Mouse (Mus musculus) MEL-GATA-1-ER (cell line): ENCODE measurements at regions not wholly inside any gene's neighbourhood (a gene's known extent, or its start where the extent isn't known, plus 50 kb on each side); places are given as distances from the start of the nearest gene placed in this dataset.

Experiments
- DNase-seq: peaks from one replicate; pipeline ENCODE4 v3.0.0-alpha.2; 2012; ENCODE audit warnings: low read depth; ENCODE audit errors: extremely low read depth

DNA sequence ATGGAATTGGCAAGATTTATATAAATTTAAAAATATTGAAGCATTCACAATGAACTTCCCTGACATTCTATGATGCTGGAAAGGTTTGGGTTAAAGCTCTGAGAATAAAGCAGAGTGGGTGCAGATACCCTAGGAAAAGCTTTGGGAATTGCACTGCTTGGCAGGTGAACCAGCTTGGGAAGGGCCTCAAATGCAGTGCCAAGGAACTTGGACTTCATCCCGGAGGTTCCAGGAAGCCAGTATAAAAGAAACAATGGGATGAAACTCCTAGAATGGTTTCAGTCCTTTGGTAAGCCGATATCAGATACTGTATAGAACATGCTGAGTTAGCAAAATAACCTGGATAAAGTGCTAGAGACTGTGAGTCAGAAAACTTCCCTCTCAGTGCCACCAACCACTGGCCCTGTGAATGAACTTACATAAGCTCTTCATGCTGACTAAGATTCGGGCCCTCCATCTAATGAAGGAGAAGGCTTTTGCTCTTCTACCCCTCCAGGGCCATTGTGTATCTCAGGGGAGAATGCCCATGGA is 873.6 kb downstream of the Epha4 start:
- no peak for DNase-seq

DNA sequence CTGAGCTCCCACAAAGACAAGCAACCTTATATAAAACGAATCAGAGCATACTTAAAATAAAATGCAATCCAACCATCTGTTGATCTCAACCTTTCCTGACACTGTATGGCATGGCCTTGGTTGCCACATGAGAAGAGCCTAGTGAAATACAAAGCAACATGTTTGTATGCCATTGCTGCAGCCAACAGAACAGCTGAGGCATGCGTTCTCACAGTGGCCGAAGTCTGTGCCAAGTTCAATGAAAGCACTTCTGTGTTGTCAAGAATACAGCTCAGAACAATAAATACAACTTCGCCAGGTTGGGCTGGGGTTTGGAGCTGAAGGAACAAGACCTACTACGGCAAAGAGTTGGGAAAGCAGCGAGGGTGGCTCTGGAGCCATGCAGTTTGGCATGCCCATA is 872.2 kb downstream of the Epha4 start:
- no peak for DNase-seq

DNA sequence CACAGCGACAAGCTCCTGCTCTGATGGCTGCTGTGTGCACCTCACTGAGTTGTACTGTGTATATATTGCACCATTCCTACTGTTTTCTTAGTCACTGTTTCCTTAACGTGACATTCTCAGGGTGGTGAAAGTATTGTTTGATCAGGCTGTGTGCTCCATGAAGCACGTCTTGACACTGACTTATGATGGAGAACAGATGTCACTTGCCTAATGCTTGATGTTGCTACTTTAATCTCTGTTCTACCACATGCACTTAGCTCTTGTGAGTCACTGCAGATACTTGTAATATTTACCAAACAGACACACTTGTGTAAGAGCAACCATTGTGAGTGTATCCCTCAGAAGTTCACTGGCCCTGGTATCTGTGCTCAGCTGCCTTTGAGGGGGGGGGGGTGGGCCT is 870.0 kb downstream of the Epha4 start:
- DNase-seq: no peak

DNA sequence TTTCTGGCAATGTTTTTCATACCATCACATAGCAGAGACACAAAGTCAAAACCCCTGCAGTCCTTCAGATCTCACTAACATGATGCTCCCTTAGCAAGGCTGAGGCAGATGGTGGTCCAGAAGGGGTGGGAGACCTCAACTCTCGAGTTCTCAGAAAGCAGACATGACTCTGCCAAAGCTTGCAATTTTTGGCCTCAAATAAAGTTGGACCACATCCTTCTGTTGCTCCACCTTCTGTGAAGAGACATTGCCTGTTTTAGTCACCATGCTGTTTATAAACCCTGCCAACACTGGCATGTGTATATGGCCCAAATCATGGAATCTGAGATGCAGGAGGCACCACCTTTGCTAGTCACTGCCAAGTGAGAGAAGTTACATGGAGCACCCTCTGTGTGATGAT is 860.1 kb downstream of the Epha4 start:
- DNase-seq: no peak

DNA sequence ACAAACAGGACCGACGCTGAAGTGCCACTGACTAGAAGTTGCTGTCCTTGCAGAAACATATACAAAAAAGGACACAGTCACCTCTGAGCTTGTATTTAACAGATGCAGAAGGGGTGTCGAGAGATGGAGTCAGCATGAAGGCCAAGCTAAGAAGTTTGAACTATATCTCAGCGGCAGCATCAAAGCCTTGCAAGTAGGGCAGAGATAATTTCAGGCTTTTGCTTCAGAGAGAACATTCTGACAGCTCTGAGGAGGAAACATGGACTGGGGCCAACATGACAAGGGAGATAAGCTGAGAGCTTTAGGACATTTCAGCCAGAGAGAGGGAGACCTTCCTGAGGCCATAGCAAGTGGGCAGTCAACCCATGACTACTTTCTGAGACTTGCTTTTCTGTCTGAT is 856.7 kb downstream of the Epha4 start:
- no peak for DNase-seq

DNA sequence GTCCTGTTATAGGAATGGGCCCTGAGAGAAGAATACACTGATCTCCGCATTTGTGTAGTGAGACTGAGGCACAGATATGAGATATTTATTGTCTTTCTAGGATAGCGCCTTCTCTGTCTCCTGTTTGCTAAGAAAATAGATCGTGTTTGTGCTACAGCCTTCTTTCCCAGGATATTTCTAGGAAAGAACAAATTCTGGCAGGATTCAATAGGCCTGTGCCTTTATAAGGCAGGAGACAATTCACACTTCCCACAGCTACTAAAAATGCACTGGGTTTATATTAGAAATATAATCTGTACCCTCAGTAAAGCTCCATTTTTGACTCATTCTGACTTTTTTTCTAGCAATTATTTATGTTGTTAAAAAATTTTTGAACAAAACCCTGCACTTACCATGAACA is 854.7 kb downstream of the Epha4 start:
- DNase-seq: no peak

DNA sequence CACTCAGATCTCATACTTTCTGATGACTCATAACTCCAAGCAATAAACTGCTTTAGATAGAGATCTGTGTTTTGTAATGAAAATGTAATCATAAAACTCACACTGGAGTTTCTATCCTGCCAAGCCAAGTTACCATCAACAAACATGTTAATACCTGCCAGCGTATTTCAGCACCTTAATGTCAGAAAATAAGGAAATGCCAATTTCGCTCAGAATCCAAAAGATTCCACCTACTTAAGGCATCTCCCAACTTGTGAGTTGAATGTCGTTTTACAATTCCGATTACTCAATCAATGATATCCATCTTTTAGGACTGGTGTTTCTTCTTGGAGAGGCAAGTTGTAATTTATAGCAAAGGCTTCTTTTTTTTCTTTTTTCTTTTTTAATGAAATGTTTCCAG is 850.5 kb downstream of the Epha4 start:
- DNase-seq: no peak

DNA sequence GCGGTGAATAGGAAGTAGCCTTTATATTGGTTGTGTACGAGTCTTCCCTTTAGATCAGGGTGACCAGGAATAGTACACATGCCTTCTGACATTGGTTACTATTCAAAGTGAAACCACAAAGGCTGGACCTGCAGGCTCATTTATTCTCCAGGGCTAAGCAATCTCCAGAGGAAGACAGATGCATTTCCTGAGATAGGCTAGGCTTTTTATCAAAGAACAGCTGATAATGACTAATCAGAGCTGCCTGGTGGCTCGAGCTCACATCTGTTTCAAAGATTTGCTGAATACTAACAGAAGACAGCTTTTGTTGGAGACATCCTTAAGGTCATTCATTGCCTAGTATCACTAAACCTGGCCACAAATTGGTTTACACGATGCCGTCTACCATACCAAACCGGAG is 838.1 kb downstream of the Epha4 start:
- DNase-seq: no peak

DNA sequence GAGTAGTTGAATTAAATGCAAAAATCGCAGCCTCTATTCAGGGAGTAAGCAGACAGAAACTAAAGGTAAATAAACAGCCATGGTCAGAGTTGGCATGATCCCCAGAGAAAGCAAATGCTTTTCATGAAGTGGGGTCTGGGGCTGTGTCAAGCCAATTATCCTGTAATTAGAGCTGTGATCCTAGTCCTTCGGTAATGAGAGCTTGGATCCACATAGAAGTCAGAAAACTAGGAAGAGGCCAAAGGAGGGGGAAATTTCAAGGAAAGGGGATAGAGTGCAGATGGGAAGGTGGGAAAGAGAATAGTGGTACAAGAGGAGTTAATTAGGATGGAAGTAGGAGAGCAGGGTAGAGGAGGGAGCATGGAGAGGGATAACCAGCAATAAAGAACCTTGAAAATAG is 809.3 kb downstream of the Epha4 start:
- no peak for DNase-seq

DNA sequence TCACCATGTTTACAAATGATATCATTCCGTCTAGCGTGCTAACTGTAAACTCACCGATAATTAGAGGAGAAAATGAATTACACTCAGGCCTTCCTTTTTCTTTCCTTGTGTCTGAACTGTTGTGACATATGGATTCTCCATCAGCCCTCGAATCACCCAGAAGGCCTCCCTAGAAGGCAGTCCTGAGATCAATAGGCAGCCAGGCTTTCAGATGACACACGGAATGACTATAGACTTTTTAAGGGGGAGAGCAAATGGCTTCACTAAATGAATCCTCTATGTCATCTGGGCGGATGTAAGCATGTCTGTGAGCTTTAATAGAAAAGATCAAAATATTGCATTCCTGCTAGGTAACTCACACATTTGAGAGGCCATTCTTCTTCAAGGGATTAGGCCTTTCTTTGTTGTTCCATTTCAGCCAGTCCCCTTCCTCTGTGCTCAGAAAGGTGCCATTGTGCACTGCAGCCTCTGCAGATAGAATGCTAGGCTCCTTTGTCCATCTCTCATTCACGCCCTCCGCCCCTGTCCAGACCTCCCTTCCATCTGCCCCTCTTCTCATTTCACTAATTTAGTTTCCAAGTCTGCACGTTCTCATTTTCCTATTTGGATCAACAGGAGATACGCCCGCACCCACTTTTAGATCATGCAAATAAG is 797.1 kb downstream of the Epha4 start:
- no peak for DNase-seq

DNA sequence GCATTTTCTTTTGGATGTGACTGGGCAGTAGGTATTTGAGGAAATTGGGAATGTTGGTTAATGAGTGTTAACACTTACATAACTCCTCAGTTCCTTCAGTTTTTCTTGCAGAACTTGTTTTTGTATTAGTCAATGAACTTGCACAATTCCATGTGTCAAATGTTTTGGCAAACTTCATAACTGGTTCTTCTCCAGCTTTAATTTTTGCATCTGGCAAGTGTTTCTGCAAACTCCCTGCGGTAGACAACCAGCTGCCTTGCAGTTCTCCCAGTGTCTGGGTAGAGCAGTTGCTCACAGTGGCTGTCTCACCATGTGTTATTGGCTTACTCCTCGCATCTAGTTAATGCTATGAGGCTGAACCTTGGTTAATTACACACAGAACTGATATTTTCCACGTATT is 790.4 kb downstream of the Epha4 start:
- no peak for DNase-seq

DNA sequence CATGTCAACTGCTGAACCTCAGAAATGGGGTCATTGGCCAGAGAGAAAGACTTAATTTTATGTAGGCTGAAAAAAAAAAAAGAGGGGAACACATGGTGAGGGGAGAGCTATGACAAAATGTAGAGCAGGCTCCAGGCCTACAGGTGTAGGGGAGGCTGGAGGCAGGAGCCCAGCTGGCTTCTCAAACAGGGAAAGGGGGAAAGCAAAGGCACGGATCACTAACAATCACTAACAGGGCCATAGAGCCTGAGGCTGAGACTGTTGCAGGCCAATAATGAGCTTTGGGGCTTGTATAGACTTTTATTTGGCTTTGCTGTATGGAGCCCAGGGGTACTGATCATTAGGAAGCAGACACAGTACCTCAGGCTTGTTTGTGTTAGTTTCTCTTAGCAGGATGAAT is 777.9 kb downstream of the Epha4 start:
- DNase-seq: no peak

DNA sequence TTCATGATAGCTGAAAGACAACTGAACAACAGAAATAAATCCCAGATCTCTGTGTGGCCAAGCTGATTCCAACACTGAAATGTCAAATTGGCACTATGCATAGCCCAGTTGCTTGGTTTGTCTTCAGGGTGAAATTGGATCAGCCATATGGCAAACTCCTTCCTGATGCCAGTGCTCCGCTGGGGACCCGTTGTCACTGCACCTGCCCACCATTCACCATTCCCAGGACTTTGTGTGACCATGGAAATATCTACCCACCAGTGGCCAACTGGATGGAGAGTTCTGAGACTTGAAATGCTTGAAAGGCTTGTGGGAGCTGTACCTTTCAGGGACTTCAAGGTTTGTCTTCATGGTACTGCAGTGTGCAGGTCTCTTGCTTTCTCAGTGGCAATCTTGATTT is 777.2 kb downstream of the Epha4 start:
- no peak for DNase-seq

DNA sequence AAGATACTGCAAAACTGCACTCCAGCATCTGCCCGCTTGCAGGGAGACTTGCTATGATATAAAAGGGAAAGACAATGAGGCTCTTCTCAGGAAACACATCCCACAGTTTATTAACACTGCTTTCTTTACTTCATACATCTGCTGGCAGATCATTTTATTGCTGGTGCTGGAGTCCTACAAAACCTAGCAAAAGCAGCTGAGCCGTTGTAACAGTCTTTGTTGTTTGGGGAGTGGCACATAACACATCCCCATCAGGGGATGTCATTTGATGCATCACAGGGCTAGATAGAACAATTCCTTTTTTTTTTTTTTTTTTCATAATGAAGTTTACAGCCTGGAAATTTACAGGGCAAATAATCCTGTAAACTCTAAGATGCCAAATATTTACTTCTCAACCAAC is 742.2 kb downstream of the Epha4 start:
- no peak for DNase-seq

DNA sequence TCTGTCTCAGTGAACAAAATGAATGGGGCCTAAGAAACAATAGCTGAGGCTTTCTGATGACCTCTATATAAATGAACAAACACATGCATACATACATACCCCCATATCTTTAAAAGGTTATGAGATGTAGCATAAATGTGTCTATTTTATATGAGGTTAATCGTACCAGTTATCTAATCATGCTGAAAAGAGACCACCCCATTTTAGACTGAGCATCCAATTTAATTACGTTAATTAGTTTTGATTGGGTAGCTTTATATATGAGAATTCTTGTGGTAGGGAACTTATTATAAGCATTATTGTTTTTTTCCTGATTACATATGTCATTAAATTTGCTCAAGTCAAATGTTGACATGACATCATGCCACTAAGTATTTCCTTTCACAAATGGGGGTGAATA is 728.0 kb downstream of the Epha4 start:
- no peak for DNase-seq

DNA sequence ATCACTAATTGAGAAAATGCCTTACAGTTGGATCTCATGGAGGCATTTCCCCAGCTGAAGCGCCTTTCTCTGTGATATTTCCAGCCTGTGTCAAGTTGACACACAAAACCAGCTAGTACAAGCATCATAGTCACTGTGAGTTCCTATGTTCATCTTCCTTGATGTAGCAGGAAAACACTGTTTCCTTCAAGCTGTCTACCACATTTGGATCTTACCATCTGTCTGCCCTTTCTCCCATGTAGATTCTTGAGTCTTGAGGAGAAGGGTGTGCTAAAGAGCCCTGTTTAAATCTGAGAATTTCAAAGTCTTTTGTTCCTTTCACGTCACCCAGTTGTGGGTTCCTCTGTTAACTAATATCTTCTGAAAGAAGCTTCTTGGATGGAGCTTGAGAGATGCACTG is 721.5 kb downstream of the Epha4 start:
- DNase-seq: no peak

DNA sequence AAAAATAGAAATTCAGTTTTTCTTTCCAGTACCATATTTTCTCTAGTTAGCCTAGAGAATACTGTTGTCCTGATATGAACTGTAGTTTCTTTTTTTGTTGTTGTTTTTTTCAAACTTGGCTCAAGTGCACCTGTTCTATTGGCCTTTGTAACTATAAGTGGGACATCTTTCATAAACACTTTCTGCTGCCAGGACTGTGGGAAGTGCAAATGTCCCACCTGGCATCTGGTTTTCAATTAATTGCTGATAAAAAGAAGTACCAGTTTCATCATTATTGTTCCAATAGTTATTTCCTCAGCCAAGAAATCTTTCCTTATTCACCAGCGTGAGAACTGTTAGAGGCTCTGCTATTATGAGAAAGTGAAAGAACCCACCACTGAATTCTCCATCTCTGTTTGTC is 695.0 kb downstream of the Epha4 start:
- DNase-seq: no peak

DNA sequence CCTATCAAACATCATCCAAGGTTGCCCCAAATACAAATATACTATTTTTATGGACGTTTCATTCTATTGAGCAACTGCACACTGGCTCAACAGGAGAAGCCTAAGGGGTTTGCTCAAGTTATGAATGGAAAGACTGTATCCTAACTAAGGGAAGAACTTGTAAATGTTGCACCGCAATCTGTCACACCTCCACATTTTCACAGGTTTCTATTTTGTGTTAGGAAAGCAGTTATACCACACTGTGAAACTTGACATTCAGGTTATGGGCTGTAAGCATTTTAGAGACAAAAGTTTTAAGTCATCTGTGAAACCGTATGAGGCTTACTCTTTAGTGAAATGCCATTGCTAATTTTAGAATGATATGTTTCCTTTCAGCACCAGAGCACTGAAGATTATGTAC is 693.3 kb downstream of the Epha4 start:
- DNase-seq: no peak

DNA sequence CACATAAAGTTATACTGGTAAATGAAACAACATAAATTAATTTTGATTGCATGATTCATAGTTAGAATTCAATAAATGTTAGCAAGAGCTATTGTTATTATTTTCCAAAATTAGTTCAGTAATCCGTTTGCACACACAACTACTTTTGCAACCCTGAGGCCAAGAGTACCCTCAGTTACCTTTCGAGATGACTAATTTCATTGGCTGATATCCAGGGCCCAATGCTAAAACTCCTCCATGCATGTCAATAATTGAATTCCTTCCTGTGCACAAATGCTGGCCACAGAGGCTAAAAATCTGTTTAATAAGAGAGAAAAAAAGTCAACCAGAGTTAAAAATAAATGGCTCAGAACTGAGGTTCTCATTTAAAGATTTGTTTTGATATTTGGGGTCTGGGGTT is 685.2 kb downstream of the Epha4 start:
- DNase-seq: no peak

DNA sequence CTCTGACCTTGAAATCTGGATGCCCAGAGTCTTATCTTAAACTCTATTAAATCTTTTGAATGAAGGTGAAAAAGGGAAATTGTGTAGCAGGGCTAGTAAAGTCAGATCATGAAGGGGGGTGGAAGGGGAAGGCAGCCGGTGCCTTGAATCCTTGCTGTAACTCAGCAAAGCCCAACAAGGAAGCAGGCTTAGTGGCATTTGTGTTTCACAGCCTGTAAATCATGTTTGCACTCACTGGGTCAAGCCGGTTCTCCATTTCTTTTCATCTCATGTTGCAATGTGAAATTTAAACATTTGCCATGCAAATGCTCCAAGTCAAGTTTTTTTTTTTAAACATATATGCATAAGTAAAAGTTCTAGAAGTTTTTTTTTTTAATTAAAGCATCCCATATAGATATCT is 682.6 kb downstream of the Epha4 start:
- no peak for DNase-seq

DNA sequence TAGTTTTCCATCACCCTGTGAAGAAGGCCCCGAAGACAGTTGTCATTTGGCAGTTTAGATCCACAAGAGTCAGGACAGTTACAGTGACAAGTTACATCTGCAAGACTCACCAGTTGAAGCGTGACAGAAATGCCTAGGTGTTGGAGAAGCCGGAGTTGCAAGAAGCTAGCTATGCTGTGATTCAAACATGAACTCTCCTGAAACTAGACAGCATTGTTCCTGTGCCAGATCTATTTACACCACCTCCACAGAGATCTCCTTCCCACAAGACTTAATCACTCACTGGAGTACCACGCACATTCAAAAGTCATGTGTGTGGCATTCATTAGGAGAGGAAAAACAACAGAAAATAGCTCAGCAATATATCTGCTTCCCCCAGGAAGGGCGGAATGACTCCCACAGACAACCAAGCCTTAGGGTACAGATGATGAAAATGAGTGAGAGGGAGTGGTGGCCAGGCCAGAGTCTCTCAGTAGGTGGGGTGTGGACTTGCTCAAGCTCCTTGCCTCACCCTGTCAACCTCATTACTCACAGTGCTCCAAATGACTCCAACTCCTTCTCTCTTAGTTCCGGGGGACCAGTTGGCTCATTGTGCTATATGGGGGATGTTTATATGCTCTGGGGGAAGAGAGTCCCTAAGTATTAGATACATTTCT is 679.7 kb downstream of the Epha4 start:
- DNase-seq: no peak

DNA sequence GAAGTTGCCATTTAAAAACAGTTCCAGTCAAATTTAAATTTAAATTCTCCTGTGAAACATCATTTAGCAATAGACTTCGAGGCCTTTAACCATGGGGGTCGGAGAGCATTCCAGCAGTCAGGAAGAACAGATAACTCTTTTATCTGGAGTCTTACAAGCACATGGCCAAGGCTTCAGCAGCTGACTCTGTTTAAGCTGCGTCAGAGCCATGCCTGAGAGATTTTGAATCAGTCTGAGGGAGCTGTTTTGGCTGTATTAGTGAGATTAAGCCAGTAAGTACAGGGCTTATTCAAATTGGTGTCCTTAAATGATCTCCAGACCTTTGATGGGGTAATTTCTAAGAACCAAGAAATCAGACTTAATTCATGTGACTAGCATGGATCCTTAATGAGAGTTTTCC is 665.5 kb downstream of the Epha4 start:
- DNase-seq: no peak

DNA sequence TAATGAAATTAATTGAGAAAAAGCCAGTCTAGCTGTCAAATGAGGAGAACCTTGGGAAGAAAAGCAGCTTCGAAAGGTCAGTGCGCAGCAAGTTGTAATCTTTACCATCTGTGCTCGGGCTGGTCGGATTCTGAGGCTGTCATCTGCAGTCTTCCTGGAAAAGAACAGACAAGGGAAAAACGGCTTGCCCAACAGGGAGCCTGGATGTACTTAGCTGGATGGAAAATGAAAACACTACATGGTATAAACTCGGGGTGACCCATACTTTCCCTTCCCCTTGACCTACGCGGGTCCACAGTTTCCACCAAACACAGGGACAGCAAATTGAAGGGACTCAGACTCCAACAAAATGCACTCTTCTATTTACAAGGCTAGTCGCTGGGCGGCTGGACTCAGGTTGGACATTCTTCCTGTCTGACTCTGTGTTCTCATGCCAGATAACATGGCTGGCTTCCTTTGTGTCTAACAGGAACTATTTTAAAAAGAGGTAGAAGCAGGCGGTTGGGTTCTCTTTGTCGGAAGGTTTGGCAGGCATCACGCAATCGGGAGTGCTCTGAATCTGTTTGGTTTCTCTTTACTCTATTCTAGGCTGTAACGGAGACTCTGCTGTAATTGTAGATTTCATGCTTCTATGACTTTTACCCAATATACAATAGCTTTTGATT is 648.5 kb downstream of the Epha4 start:
- DNase-seq: no peak
